Mouse (Mus musculus): ENCODE measurements at regions not wholly inside any gene's neighbourhood (a gene's known extent, or its start where the extent isn't known, plus 50 kb on each side); places are given as distances from the start of the nearest gene placed in this dataset.

GRCm38 (mm10) chr10:24469741-24470140 lies 125.5 kb upstream of the Ccn2 start:
- TF ChIP-seq CTCF (IDR thresholded peaks at IDR 0.05; ENCODE audit: low read depth) (no peak), EP300 (optimal IDR thresholded peaks at IDR 0.05) (no peak)

Data from stomach, postnatal 0 days (tissue).